Mouse (Mus musculus) hindbrain, embryonic 11.5 days (tissue): ENCODE results near the gene 2610528J11Rik. TPM values are rescaled to one million over a fixed set of nuclear protein-coding genes. Genes with fewer than 3 reads are reported as not detected.
A peak's percentile ranks its signal among the peaks of the same experiment; 100 is the strongest.
"Not testable (repeated sequence)": the region's sequence is repeated elsewhere in the genome, so short reads cannot be mapped to it uniquely, and the experiment has no call there.

Source experiments
- ATAC-seq: fragments of 200-750 bp; cut with Nextera tagmentation; 2 replicates; pipeline ENCODE4 v1.8.0; 2017; ENCODE audit warnings: mild to moderate bottlenecking, moderate TSS enrichment, moderate library complexity; ENCODE audit not compliant: low FRiP score
- DNase-seq: peaks from one replicate; pipeline ENCODE4 v3.0.0-alpha.2; 2015; ENCODE audit warnings: low spot score
- H3K27ac ChIP-seq: fragments of 300-500 bp; sonication (generic); 2 replicates; pipeline ENCODE4 v1.5.1; 2014; ENCODE audit warnings: mild to moderate bottlenecking, low read depth, low read length
- H3K27me3 ChIP-seq: fragments of 300-500 bp; sonication (generic); 2 replicates; pipeline ENCODE4 v1.6.1; 2014; ENCODE audit warnings: mild to moderate bottlenecking, low read length, moderate library complexity, mixed read lengths; ENCODE audit not compliant: control insufficient read depth, insufficient read depth
- H3K36me3 ChIP-seq: fragments of 300-500 bp; sonication (generic); 2 replicates; pipeline ENCODE4 v1.6.1; 2014; ENCODE audit warnings: mild to moderate bottlenecking, low read length, moderate library complexity, mixed read lengths; ENCODE audit not compliant: control insufficient read depth, insufficient read depth
- H3K4me1 ChIP-seq: fragments of 300-500 bp; sonication (generic); replicated peaks from 2 replicates; pipeline ENCODE4 v1.6.1; 2014; ENCODE audit warnings: low read length, mixed read lengths; ENCODE audit not compliant: control insufficient read depth, insufficient read depth
- H3K4me2 ChIP-seq: fragments of 300-500 bp; sonication (generic); replicated peaks from 2 replicates; pipeline ENCODE4 v1.6.1; 2014; ENCODE audit warnings: mild to moderate bottlenecking, low read depth, low read length
- H3K4me3 ChIP-seq: fragments of 300-500 bp; sonication (generic); 2 replicates; pipeline ENCODE4 v1.5.1; 2014; ENCODE audit warnings: low read depth, low read length
- H3K9ac ChIP-seq: fragments of 300-500 bp; sonication (generic); 2 replicates; pipeline ENCODE4 v1.6.1; 2014; ENCODE audit warnings: low read depth, low read length
- H3K9me3 ChIP-seq: fragments of 300-500 bp; sonication (generic); 2 replicates; pipeline ENCODE4 v1.6.1; 2016; ENCODE audit warnings: low read length; ENCODE audit not compliant: control insufficient read depth
- WGBS: fragments of 180-500 bp; shearing (Covaris S2); extraction: QIAGEN DNeasy Blood & Tissue Kit; methylation state at CpG from one replicate; pipeline ENCODE4 v1.1.7; 2014; 5-methylcytosine and 5-hydroxymethylcytosine counted together
- polyA plus RNA-seq: library from polyadenylated mRNA; unstranded; fragments of >200 nt; fragmentation: Nextera tagmentation; extraction: Ambion mirVana; gene quantifications from 2 replicates; pipeline ENCODE4 v1.2.1, GENCODE M21; 2014

The 2610528J11Rik gene
- polyA plus RNA-seq, result 0.77 and 2.1 TPM in 2 replicates

- Histone ChIP-seq H3K27ac (no peak within 1 kb of the TSS), H3K4me1 (no peaks in the 10 kb centered on the region), H3K4me3 (no peak within 1 kb of the TSS), H3K9me3 (no peaks in the 10 kb centered on the region), H3K4me2 (no peak within 1 kb of the TSS), H3K9ac (no peak within 1 kb of the TSS), H3K36me3 (no peaks in the 10 kb centered on the region), H3K27me3 (no peaks in the 10 kb centered on the region)
- 48% methylated on average over 17 of the region's 17 CpGs for WGBS
- no peak for ATAC-seq
- no peak for DNase-seq
Observed at GRCm38 (mm10) chr4:118526408-118527334, at the start of gene 2610528J11Rik. Gene 2610528J11Rik, plus strand, starts transcription at chr4:118526999.

- Histone ChIP-seq H3K27me3 (no peaks in the 10 kb centered on the region), H3K4me1 (no peaks in the 10 kb centered on the region), H3K27ac (no peak within 1 kb of the TSS), H3K36me3 (no peaks in the 10 kb centered on the region), H3K9me3 (no peaks in the 10 kb centered on the region), H3K9ac (no peak within 1 kb of the TSS), H3K4me2 (no peak within 1 kb of the TSS), H3K4me3 (no peak within 1 kb of the TSS)
- 80% methylated on average over 8 of the region's 8 CpGs for WGBS
- no peak for DNase-seq
- peak; percentile 19; the same call in 1 of the 2 replicates for ATAC-seq
Observed at GRCm38 (mm10) chr4:118489717-118490132, 37.1 kb upstream of the 2610528J11Rik start, which contains the start of gene Tie1. Gene Tie1, minus strand, starts transcription at chr4:118490061.

GRCm38 (mm10) chr4:118490461-118490860 is 36.3 kb upstream of the 2610528J11Rik start:
- no peak overlapping the region for H3K4me3 ChIP-seq
- no peak overlapping the region for H3K27ac ChIP-seq
- H3K36me3 ChIP-seq, result no peaks in the 10 kb centered on the region
- H3K27me3 ChIP-seq, result no peaks in the 10 kb centered on the region
- H3K4me1 ChIP-seq, result no peaks in the 10 kb centered on the region
- DNase-seq (no peak), ATAC-seq (no peak)
- 94% methylated on average over 10 of the region's 10 CpGs for WGBS
- H3K9ac ChIP-seq, result no peak overlapping the region
- no peaks in the 10 kb centered on the region for H3K9me3 ChIP-seq
- H3K4me2 ChIP-seq, result no peak overlapping the region

GRCm38 (mm10) chr4:118500171-118500724 is 26.6 kb upstream of the 2610528J11Rik start:
- H3K9ac ChIP-seq, result no peak overlapping the region
- no peak overlapping the region for H3K4me2 ChIP-seq
- no peaks in the 10 kb centered on the region for H3K4me1 ChIP-seq
- H3K27ac ChIP-seq, result no peak overlapping the region
- H3K27me3 ChIP-seq, result no peaks in the 10 kb centered on the region
- H3K4me3 ChIP-seq, result no peak overlapping the region
- no peaks in the 10 kb centered on the region for H3K9me3 ChIP-seq
- H3K36me3 ChIP-seq, result no peaks in the 10 kb centered on the region
- ATAC-seq, result no peak
- 52% methylated on average over 6 of the region's 6 CpGs for WGBS
- DNase-seq, result no peak

GRCm38 (mm10) chr4:118500792-118501191 is 26.0 kb upstream of the 2610528J11Rik start:
- no peak for DNase-seq
- H3K36me3 ChIP-seq, result no peaks in the 10 kb centered on the region
- WGBS, result 74% methylated on average over 9 of the region's 9 CpGs
- H3K27me3 ChIP-seq, result no peaks in the 10 kb centered on the region
- H3K27ac ChIP-seq, result no peak overlapping the region
- H3K9ac ChIP-seq, result no peak overlapping the region
- no peak for ATAC-seq
- no peak overlapping the region for H3K4me2 ChIP-seq
- H3K9me3 ChIP-seq, result no peaks in the 10 kb centered on the region
- H3K4me3 ChIP-seq, result no peak overlapping the region
- no peaks in the 10 kb centered on the region for H3K4me1 ChIP-seq

- no peak for DNase-seq
- Histone ChIP-seq H3K4me1 (no peaks in the 10 kb centered on the region), H3K27ac (no peak overlapping the region), H3K36me3 (no peaks in the 10 kb centered on the region), H3K27me3 (no peaks in the 10 kb centered on the region), H3K4me3 (no peak overlapping the region), H3K9ac (no peak overlapping the region), H3K9me3 (no peaks in the 10 kb centered on the region), H3K4me2 (no peak overlapping the region)
- WGBS, result 83% methylated on average over 3 of the region's 3 CpGs
- ATAC-seq, result no peak
Observed at GRCm38 (mm10) chr4:118505551-118505950, 21.2 kb upstream of the 2610528J11Rik start.

GRCm38 (mm10) chr4:118507171-118507570 is 19.6 kb upstream of the 2610528J11Rik start:
- H3K4me3 ChIP-seq, H3K27me3 ChIP-seq, H3K36me3 ChIP-seq, H3K4me1 ChIP-seq, H3K9me3 ChIP-seq, H3K4me2 ChIP-seq, DNase-seq, H3K27ac ChIP-seq, ATAC-seq, H3K9ac ChIP-seq: not testable (repeated sequence)
- WGBS, result 88% methylated on average over 1 of the region's 1 CpGs

- no peaks in the 10 kb centered on the region for H3K9me3 ChIP-seq
- no peak overlapping the region for H3K4me3 ChIP-seq
- H3K4me1 ChIP-seq, result no peaks in the 10 kb centered on the region
- no peaks in the 10 kb centered on the region for H3K36me3 ChIP-seq
- WGBS, result 11% methylated on average over 6 of the region's 6 CpGs
- DNase-seq (peak; percentile 16), ATAC-seq (no peak)
- no peak overlapping the region for H3K27ac ChIP-seq
- no peak overlapping the region for H3K9ac ChIP-seq
- no peaks in the 10 kb centered on the region for H3K27me3 ChIP-seq
- H3K4me2 ChIP-seq, result no peak overlapping the region
Observed at GRCm38 (mm10) chr4:118509050-118509449, 17.7 kb upstream of the 2610528J11Rik start.
